Mouse (Mus musculus): ENCODE data around the gene Cul9. TPM values are rescaled to one million over a fixed set of nuclear protein-coding genes. Genes with fewer than 3 reads are reported as not detected.

The Cul9 gene
- polyA plus RNA-seq, 1 experiment from 2014 or later, result 1.3 TPM

DNA sequence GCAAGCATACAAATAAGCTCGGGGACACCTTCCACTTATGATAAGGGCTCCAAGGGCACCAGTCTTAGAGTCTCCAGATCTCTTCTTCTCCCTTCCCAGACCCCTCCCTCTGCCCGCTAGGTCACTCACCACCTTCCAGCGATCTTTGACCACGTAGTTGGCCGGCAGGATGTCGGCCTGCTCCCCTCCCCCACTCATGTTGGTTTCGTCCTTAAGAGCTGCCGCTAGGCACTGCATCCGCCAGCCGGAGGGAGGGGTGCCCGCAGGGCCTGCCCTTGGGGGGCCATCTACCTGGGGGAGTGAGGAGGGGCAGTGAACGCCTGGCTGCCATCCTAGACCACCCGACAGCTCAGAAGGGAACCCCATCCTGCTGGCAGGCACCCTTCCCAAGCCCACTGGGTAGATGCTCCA lies 62.2 kb downstream of the Cul9 start:
- TF ChIP-seq CTCF (IDR thresholded peaks at IDR 0.05; ENCODE audit: low read depth), result no peak
- H3K9ac ChIP-seq (ENCODE audit: low read depth, low read length), result no peak overlapping the region
- no peaks in the 10 kb centered on the region for H3K36me3 ChIP-seq (ENCODE audit: control insufficient read depth, insufficient read depth)
- WGBS, result 3% methylated on average over 13 of the region's 13 CpGs
- ATAC-seq, result peak; percentile 31
- H3K4me2 ChIP-seq (replicated peaks; ENCODE audit: low read depth), result peak overlapping the region; percentile 57
- H3K27ac ChIP-seq (ENCODE audit: low read depth, low read length), result no peak overlapping the region
- peaks cover 67% of the 10 kb centered on the region for H3K27me3 ChIP-seq (replicated peaks; ENCODE audit: control insufficient read depth, insufficient read depth, low read length)
- no peaks in the 10 kb centered on the region for H3K9me3 ChIP-seq (ENCODE audit: control insufficient read depth)
- H3K4me1 ChIP-seq (replicated peaks; ENCODE audit: control insufficient read depth, insufficient read depth, low read length), result no peaks in the 10 kb centered on the region
- H3K4me3 ChIP-seq (ENCODE audit: low read depth, low read length), result peak overlapping the region; percentile 32

DNA sequence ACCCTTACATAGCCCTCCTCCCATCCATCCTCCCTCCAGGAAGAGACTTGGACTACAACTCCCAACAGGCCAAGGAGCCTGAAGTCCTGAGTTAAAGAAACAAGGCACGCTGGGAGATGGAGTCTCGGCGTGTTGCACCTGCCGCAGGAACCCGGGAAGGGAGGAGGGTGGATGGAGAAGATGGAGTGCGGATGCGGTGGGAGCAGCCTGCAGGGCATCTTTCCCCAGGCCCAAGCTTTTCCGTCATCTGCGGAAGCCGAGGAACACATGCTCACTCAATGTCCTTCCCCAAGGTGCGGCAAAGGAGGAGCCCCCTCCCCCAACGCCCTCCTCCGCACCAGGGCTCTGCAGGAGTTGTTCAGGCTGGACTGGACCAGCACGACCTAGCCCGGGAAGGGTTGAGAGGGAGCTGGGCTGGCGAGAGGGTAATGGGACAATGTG lies 62.6 kb downstream of the Cul9 start:
- H3K4me3 ChIP-seq (ENCODE audit: low read depth, low read length), result peak overlapping the region; percentile 32
- no peaks in the 10 kb centered on the region for H3K36me3 ChIP-seq (ENCODE audit: control insufficient read depth, insufficient read depth)
- H3K4me1 ChIP-seq (replicated peaks; ENCODE audit: control insufficient read depth, insufficient read depth, low read length), result no peaks in the 10 kb centered on the region
- no peaks in the 10 kb centered on the region for H3K9me3 ChIP-seq (ENCODE audit: control insufficient read depth)
- peaks cover 64% of the 10 kb centered on the region for H3K27me3 ChIP-seq (replicated peaks; ENCODE audit: control insufficient read depth, insufficient read depth, low read length)
- no peak for TF ChIP-seq CTCF (IDR thresholded peaks at IDR 0.05; ENCODE audit: low read depth)
- peak; percentile 59 for ATAC-seq
- H3K4me2 ChIP-seq (replicated peaks; ENCODE audit: low read depth), result peak overlapping the region; percentile 57
- WGBS, result 1% methylated on average over 14 of the region's 16 CpGs
- no peak overlapping the region for H3K9ac ChIP-seq (ENCODE audit: low read depth, low read length)
- no peak overlapping the region for H3K27ac ChIP-seq (ENCODE audit: low read depth, low read length)

DNA sequence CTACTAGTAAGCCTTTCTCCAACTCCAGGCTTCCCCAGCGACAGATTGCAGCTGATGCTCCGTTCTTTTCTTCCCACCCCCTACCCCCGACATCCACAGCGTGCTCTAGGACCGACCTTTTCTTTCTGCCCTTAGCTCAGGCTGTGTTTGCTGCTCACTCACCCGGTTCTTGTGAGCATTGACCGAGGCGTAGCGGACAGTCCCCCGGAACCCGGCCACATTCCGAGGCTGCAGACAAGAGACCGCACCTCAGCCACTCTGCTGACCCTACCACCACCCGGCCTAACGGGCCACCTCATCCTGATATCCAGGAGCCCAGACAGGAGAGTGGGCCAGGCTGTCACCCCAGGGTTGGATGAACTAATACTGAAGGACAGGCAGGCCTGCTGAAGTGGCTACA lies 68.9 kb downstream of the Cul9 start:
- Histone ChIP-seq H3K9me3 (ENCODE audit: control insufficient read depth) (no peaks in the 10 kb centered on the region), H3K4me3 (ENCODE audit: low read depth, low read length) (no peak overlapping the region), H3K36me3 (ENCODE audit: control insufficient read depth, insufficient read depth) (no peaks in the 10 kb centered on the region), H3K4me1 (replicated peaks; ENCODE audit: control insufficient read depth, insufficient read depth, low read length) (no peaks in the 10 kb centered on the region), H3K9ac (ENCODE audit: low read depth, low read length) (no peak overlapping the region), H3K27ac (ENCODE audit: low read depth, low read length) (no peak overlapping the region), H3K4me2 (replicated peaks; ENCODE audit: low read depth) (no peak overlapping the region), H3K27me3 (replicated peaks; ENCODE audit: control insufficient read depth, insufficient read depth, low read length) (peaks cover 4% of the 10 kb centered on the region; the same call in 1 of the 2 replicates)
- TF ChIP-seq CTCF (IDR thresholded peaks at IDR 0.05; ENCODE audit: low read depth), result no peak
- ATAC-seq, result no peak
- WGBS, result 86% methylated on average over 15 of the region's 15 CpGs

DNA sequence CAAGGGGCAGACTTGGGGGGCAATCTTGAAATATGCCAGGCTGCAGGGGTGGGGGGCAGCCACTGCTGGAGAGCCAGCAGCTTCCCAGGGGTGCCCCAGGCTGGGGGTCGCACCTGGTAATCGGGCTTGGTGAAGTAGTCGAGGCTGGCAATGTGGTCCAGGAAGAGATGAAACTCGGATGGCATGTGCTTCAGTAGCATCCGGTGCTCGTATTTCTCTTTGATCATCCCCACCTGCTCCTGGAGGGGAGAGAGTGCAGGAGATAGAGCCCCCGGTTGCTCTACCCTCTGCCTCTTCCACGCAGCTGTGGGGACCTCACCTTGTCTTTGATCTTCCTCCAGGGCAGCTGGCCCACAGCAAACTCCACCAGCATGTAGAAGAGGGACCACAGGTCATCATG lies 69.6 kb downstream of the Cul9 start:
- ATAC-seq, result no peak
- 61% methylated on average over 8 of the region's 8 CpGs for WGBS
- no peak overlapping the region for H3K4me2 ChIP-seq (replicated peaks; ENCODE audit: low read depth)

DNA sequence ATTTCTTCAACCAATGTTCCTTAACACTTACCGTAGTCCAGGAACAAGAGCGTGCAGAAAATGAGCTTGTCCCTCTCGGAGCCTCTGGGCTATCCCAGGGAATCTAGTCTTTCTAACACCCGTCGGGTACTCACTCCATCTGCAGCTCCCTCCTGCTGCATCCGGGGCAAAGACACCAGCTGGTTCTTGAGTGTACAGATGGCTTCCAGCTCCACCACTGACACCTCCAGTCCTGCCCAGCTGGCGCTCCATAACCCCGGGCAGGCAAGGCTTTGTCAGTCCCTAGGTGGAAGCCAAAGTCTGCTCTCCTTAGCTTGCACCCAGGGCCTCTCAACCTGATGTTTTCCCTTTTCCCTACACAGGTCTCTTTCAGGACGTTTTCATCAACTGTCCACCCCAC lies 78.4 kb downstream of the Cul9 start:
- Histone ChIP-seq H3K27ac (ENCODE audit: low read depth, low read length) (no peak overlapping the region), H3K27me3 (replicated peaks; ENCODE audit: control insufficient read depth, insufficient read depth, low read length) (no peaks in the 10 kb centered on the region; the same call in 1 of the 2 replicates), H3K9me3 (ENCODE audit: control insufficient read depth) (no peaks in the 10 kb centered on the region), H3K4me3 (ENCODE audit: low read depth, low read length) (no peak overlapping the region), H3K36me3 (ENCODE audit: control insufficient read depth, insufficient read depth) (no peaks in the 10 kb centered on the region), H3K9ac (ENCODE audit: low read depth, low read length) (no peak overlapping the region), H3K4me2 (replicated peaks; ENCODE audit: low read depth) (no peak overlapping the region), H3K4me1 (replicated peaks; ENCODE audit: control insufficient read depth, insufficient read depth, low read length) (no peaks in the 10 kb centered on the region)
- 74% methylated on average over 9 of the region's 9 CpGs for WGBS
- no peak for TF ChIP-seq CTCF (IDR thresholded peaks at IDR 0.05; ENCODE audit: low read depth)
- ATAC-seq, result no peak

More for the DNA sequence above, 69.6 kb downstream of the Cul9 start:
- Histone ChIP-seq H3K36me3 (ENCODE audit: control insufficient read depth, insufficient read depth) (no peaks in the 10 kb centered on the region), H3K4me1 (replicated peaks; ENCODE audit: control insufficient read depth, insufficient read depth, low read length) (no peaks in the 10 kb centered on the region), H3K27me3 (replicated peaks; ENCODE audit: control insufficient read depth, insufficient read depth, low read length) (peaks cover 4% of the 10 kb centered on the region; the same call in 1 of the 2 replicates), H3K27ac (ENCODE audit: low read depth, low read length) (no peak overlapping the region), H3K9ac (ENCODE audit: low read depth, low read length) (no peak overlapping the region), H3K4me3 (ENCODE audit: low read depth, low read length) (no peak overlapping the region), H3K9me3 (ENCODE audit: control insufficient read depth) (no peaks in the 10 kb centered on the region)
- TF ChIP-seq CTCF (IDR thresholded peaks at IDR 0.05; ENCODE audit: low read depth), result no peak

DNA sequence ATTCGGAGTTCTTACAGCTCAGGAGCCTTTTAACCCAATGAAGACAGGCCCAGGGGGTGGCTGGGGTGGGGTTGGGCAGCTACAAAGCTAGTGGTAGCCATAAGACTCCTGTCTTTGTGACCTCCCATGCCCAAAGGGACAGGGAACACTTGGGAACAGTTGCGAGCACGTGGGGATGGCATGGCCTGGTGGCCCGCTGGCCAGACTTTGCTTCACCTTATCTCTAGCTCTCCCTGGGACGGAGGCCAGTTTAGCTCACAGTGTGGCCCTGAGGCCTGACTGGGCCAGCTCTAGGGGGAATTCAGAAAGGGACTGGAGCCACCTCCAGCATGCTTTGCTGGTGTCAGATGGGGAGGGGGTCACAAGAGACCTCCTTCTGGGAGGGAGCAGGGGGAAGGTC lies 84.0 kb downstream of the Cul9 start:
- ATAC-seq, result no peak
- H3K4me3 ChIP-seq (ENCODE audit: low read depth, low read length), result no peak overlapping the region
- H3K4me2 ChIP-seq (replicated peaks; ENCODE audit: low read depth), result no peak overlapping the region
- H3K36me3 ChIP-seq (ENCODE audit: control insufficient read depth, insufficient read depth), result no peaks in the 10 kb centered on the region
- H3K9ac ChIP-seq (ENCODE audit: low read depth, low read length), result no peak overlapping the region
- H3K4me1 ChIP-seq (replicated peaks; ENCODE audit: control insufficient read depth, insufficient read depth, low read length), result no peaks in the 10 kb centered on the region
- TF ChIP-seq CTCF (IDR thresholded peaks at IDR 0.05; ENCODE audit: low read depth), result no peak
- H3K27me3 ChIP-seq (replicated peaks; ENCODE audit: control insufficient read depth, insufficient read depth, low read length), result peaks cover 30% of the 10 kb centered on the region
- H3K27ac ChIP-seq (ENCODE audit: low read depth, low read length), result no peak overlapping the region
- WGBS, result 72% methylated on average over 5 of the region's 5 CpGs
- H3K9me3 ChIP-seq (ENCODE audit: control insufficient read depth), result no peaks in the 10 kb centered on the region

DNA sequence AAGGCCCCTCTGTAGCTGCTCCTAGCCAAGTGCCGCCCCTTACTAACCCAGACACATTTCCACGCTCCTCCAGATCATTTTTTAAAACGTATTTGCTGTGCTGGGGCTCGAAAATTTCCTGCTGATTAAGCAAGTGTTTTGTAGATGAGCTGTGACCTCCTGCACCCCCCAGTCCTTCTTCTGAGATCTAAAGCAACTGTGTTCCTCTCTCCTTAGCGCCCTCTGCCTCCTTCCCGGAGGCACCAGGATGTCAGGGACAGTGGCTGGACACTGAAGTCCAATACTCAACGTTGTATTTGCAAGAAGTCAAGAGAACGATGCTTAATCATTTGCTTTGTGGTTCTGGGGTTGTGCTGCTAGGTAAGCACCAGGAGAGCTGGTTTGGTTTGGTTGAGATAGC lies 84.8 kb downstream of the Cul9 start:
- Histone ChIP-seq H3K4me2 (replicated peaks; ENCODE audit: low read depth) (peak overlapping the region; percentile 61), H3K9me3 (ENCODE audit: control insufficient read depth) (no peaks in the 10 kb centered on the region), H3K4me3 (ENCODE audit: low read depth, low read length) (peak overlapping the region; percentile 33), H3K27ac (ENCODE audit: low read depth, low read length) (no peak overlapping the region), H3K4me1 (replicated peaks; ENCODE audit: control insufficient read depth, insufficient read depth, low read length) (no peaks in the 10 kb centered on the region), H3K9ac (ENCODE audit: low read depth, low read length) (no peak overlapping the region), H3K27me3 (replicated peaks; ENCODE audit: control insufficient read depth, insufficient read depth, low read length) (peaks cover 31% of the 10 kb centered on the region), H3K36me3 (ENCODE audit: control insufficient read depth, insufficient read depth) (no peaks in the 10 kb centered on the region)
- no peak for ATAC-seq
- 9% methylated on average over 8 of the region's 8 CpGs for WGBS
- peak; percentile 40; the same call in 1 of the 2 replicates for TF ChIP-seq CTCF (IDR thresholded peaks at IDR 0.05; ENCODE audit: low read depth)
